In genomic region chr4:153950372-153950771, GRCm38 (mm10) we compare ENCODE assay signal across 29 mouse cellular contexts. TPM values are rescaled to one million over a fixed set of nuclear protein-coding genes. Genes with fewer than 3 reads are reported as not detected.
A peak's percentile ranks its signal among the peaks of the same experiment; 100 is the strongest.
DNase-seq lines count a peak whose midpoint lies in the region; ATAC-seq and TF ChIP-seq lines count a peak whose summit lies in the region.
"Had no signal": no experiment of that assay in that cellular context is flagged by ENCODE, and none has a peak within 500 bp of the region (broad histone marks: within the 10 kb centered on the region; RNA-seq: fewer than 3 reads in every experiment).

No protein-coding gene starts in this region.

- no peak for ATAC-seq in hindbrain, embryonic 14.5 days (ENCODE audit: low FRiP score)
- ATAC-seq in hindbrain, embryonic 11.5 days (ENCODE audit: low FRiP score), result no peak
- ATAC-seq: activated CD4-positive, CD25-positive, alpha-beta regulatory T cell, adult 4 months; forebrain, embryonic 15.5 days; intestine, postnatal 0 days had no signal

- no peak overlapping the region for H3K4me3 ChIP-seq in hindbrain, embryonic 14.5 days (replicated peaks; ENCODE audit: low read length)
- H3K4me3 ChIP-seq in hindbrain, embryonic 11.5 days (ENCODE audit: low read depth, low read length), result no peak overlapping the region
- peak overlapping the region; percentile 51 for H3K4me3 ChIP-seq in testis, adult 2 months (ENCODE audit: control insufficient read depth, low read depth, low read length)
- H3K4me3 ChIP-seq in CH12.LX (replicated peaks in 1 of 3; ENCODE audit: low read depth in 2 of 3, low read length in 2 of 3, poor library complexity in 1 of 3) (peak overlapping the region; percentile 53 to 89 (median 65)), myocyte (peak overlapping the region; percentile 31)
- H3K4me3 ChIP-seq: embryonic facial prominence, embryonic 10.5 days; embryonic facial prominence, embryonic 13.5 days; erythroblast, embryonic 14.5 days; forebrain, embryonic 12.5 days; forebrain, embryonic 15.5 days; heart, adult 2 months; heart, embryonic 10.5 days; heart, embryonic 13.5 days; hindbrain, embryonic 12.5 days had no signal

- 75% methylated on average over 2 of the region's 2 CpGs for WGBS in hindbrain, embryonic 14.5 days
- 75% methylated on average over 2 of the region's 2 CpGs for WGBS in hindbrain, embryonic 11.5 days

- no peak for TF ChIP-seq RAD21 in CH12.LX (IDR thresholded peaks at IDR 0.05; ENCODE audit: low read depth, low read length)

- no peak overlapping the region for H3ac ChIP-seq in myocyte (ENCODE audit: control insufficient read depth, insufficient read length)

- H3K36me3 ChIP-seq in hindbrain, embryonic 14.5 days (replicated peaks; ENCODE audit: control insufficient read depth, insufficient read depth), result no peaks in the 10 kb centered on the region
- no peaks in the 10 kb centered on the region for H3K36me3 ChIP-seq in hindbrain, embryonic 11.5 days (ENCODE audit: control insufficient read depth, insufficient read depth, low read length)
- H3K36me3 ChIP-seq in testis, adult 2 months (ENCODE audit: control insufficient read depth, insufficient read depth, low read length), result no peaks in the 10 kb centered on the region
- H3K36me3 ChIP-seq in CH12.LX (replicated peaks in 1 of 2; ENCODE audit: control insufficient read depth in 1 of 2, insufficient read depth in 1 of 2, low read length in 1 of 2) (peaks cover 3 to 44% of the 10 kb centered on the region in 2 experiments), myocyte (ENCODE audit: control insufficient read depth, insufficient read depth) (no peaks in the 10 kb centered on the region)
- H3K36me3 ChIP-seq: embryonic facial prominence, embryonic 10.5 days; embryonic facial prominence, embryonic 13.5 days; forebrain, embryonic 12.5 days; forebrain, embryonic 15.5 days; heart, embryonic 10.5 days; heart, embryonic 13.5 days; hindbrain, embryonic 12.5 days had no signal

- H3K4me2 ChIP-seq in hindbrain, embryonic 14.5 days (replicated peaks), result 0 out of 2 replicates have a peak overlapping the region, but pooled peaks have one; percentile 6
- H3K4me2 ChIP-seq in hindbrain, embryonic 11.5 days (replicated peaks; ENCODE audit: low read depth, low read length), result no peak overlapping the region
- H3K4me2 ChIP-seq in CH12.LX (ENCODE audit: insufficient read depth, low read depth, poor library complexity, severe bottlenecking) (peak overlapping the region; percentile 93), myocyte (ENCODE audit: low read depth) (peak overlapping the region; percentile 78)
- H3K4me2 ChIP-seq: embryonic facial prominence, embryonic 13.5 days; forebrain, embryonic 12.5 days; forebrain, embryonic 15.5 days; heart, embryonic 13.5 days; hindbrain, embryonic 12.5 days had no signal

- no peaks in the 10 kb centered on the region for H3K27me3 ChIP-seq in hindbrain, embryonic 14.5 days (ENCODE audit: control insufficient read depth, insufficient read depth, low read length)
- no peaks in the 10 kb centered on the region; the same call in 1 of the 2 replicates for H3K27me3 ChIP-seq in hindbrain, embryonic 11.5 days (ENCODE audit: control insufficient read depth, insufficient read depth, low read length)
- H3K27me3 ChIP-seq in testis, adult 2 months (ENCODE audit: control insufficient read depth, insufficient read depth, low read length), result no peaks in the 10 kb centered on the region
- H3K27me3 ChIP-seq in CH12.LX (replicated peaks) (no peaks in the 10 kb centered on the region), myocyte (ENCODE audit: control insufficient read depth, insufficient read depth, insufficient read length) (no peaks in the 10 kb centered on the region)

- H3K9me3 ChIP-seq in hindbrain, embryonic 14.5 days (ENCODE audit: control insufficient read depth, low read length), result no peaks in the 10 kb centered on the region
- H3K9me3 ChIP-seq in hindbrain, embryonic 11.5 days (ENCODE audit: control insufficient read depth, low read length), result no peaks in the 10 kb centered on the region
- no peaks in the 10 kb centered on the region for H3K9me3 ChIP-seq in CH12.LX (replicated peaks; ENCODE audit: low read length)
- H3K9me3 ChIP-seq: embryonic facial prominence, embryonic 10.5 days; embryonic facial prominence, embryonic 13.5 days; forebrain, embryonic 12.5 days; forebrain, embryonic 15.5 days; heart, embryonic 10.5 days; heart, embryonic 13.5 days; hindbrain, embryonic 12.5 days had no signal

- no peak overlapping the region for H3K9ac ChIP-seq in hindbrain, embryonic 14.5 days
- no peak overlapping the region for H3K9ac ChIP-seq in hindbrain, embryonic 11.5 days (ENCODE audit: low read depth, low read length)
- H3K9ac ChIP-seq in CH12.LX (ENCODE audit: insufficient read depth, low read depth), result peak overlapping the region; percentile 90
- H3K9ac ChIP-seq: embryonic facial prominence, embryonic 13.5 days; forebrain, embryonic 12.5 days; forebrain, embryonic 15.5 days; heart, embryonic 13.5 days; hindbrain, embryonic 12.5 days had no signal

- TF ChIP-seq POLR2A in testis, adult 2 months (IDR thresholded peaks at IDR 0.05; ENCODE audit: control insufficient read depth, low read depth, low read length), result no peak
- TF ChIP-seq POLR2A in CH12.LX (IDR thresholded peaks at IDR 0.05; ENCODE audit: low read depth, low read length) (peak; percentile 32), myocyte (IDR thresholded peaks at IDR 0.05; ENCODE audit: insufficient read length, low read depth) (no peak)

- H3K79me2 ChIP-seq in CH12.LX (replicated peaks; ENCODE audit: control insufficient read depth, extremely low read depth, insufficient read depth, poor library complexity, severe bottlenecking), result no peaks in the 10 kb centered on the region
- H3K79me2 ChIP-seq in myocyte (ENCODE audit: control insufficient read depth, insufficient read depth), result no peaks in the 10 kb centered on the region

- no peak for TF ChIP-seq EP300 in CH12.LX (IDR thresholded peaks at IDR 0.05; ENCODE audit: low read length)

- no peak overlapping the region for H3K27ac ChIP-seq in hindbrain, embryonic 14.5 days
- no peak overlapping the region for H3K27ac ChIP-seq in hindbrain, embryonic 11.5 days (ENCODE audit: low read depth, low read length)
- no peak overlapping the region for H3K27ac ChIP-seq in testis, adult 2 months (ENCODE audit: control insufficient read depth, insufficient read depth, low read depth, low read length)
- no peak overlapping the region for H3K27ac ChIP-seq in CH12.LX (ENCODE audit: insufficient read depth, low read depth)
- H3K27ac ChIP-seq: embryonic facial prominence, embryonic 10.5 days; embryonic facial prominence, embryonic 13.5 days; forebrain, embryonic 12.5 days; heart, adult 2 months; heart, embryonic 10.5 days; heart, embryonic 13.5 days had no signal

- H3K4me1 ChIP-seq in hindbrain, embryonic 14.5 days (replicated peaks; ENCODE audit: control insufficient read depth, insufficient read depth, low read length), result no peaks in the 10 kb centered on the region
- H3K4me1 ChIP-seq in hindbrain, embryonic 11.5 days (replicated peaks; ENCODE audit: control insufficient read depth, insufficient read depth, low read length), result 0 out of 2 replicates have a peak, but pooled peaks cover 2% of the 10 kb centered on the region
- H3K4me1 ChIP-seq in testis, adult 2 months (ENCODE audit: control insufficient read depth, insufficient read depth, low read length), result peaks cover 2% of the 10 kb centered on the region
- H3K4me1 ChIP-seq in CH12.LX (ENCODE audit: control insufficient read depth in 1 of 2, insufficient read depth in 2 of 2), result peaks cover 3 to 27% of the 10 kb centered on the region in 2 experiments; a peak in 3 of 4 replicates
- H3K4me1 ChIP-seq: forebrain, embryonic 15.5 days; heart, embryonic 10.5 days; heart, embryonic 13.5 days had no signal

- dilution Hi-C loops in CH12.LX (cut with MboI; ENCODE audit: extremely low pct_ligation_motif_present, extremely low pct_unique_long_range_greater_than_20kb, low sequenced_read_pairs), result no loop called here

- DNase-seq in hindbrain, embryonic 14.5 days (ENCODE audit: low spot score), result no peak
- no peak for DNase-seq in hindbrain, embryonic 11.5 days (ENCODE audit: low spot score)
- DNase-seq in testis, postnatal 14 days (ENCODE audit: low spot score), result no peak
- peak; percentile 28 for DNase-seq in CH12.LX (ENCODE audit: extremely low read depth)
- DNase-seq in frontal cortex, postnatal 14 days (ENCODE audit: low spot score in 2 of 2), result no peak
- DNase-seq in urinary bladder, postnatal 10 days (ENCODE audit: low spot score), result no peak
- DNase-seq: adrenal gland, postnatal 14 days; cerebellum, adult 11-12 months; cerebellum, adult 8-10 months; cerebellum, postnatal 10 days; cerebellum, postnatal 36 days; embryo, embryonic 11 days; gastrocnemius, postnatal 10 days; gastrocnemius, postnatal 36 days; heart, adult 2 months; heart, postnatal 14 days; heart, postnatal 4 days had no signal

- TF ChIP-seq CTCF in testis, adult 2 months (IDR thresholded peaks at IDR 0.05; ENCODE audit: control insufficient read depth, insufficient read depth, insufficient replicate concordance, low read depth, low read length), result no peak
- no peak for TF ChIP-seq CTCF in CH12.LX (conservative IDR thresholded peaks at IDR 0.05 in 1 of 2, IDR thresholded peaks at IDR 0.05 in 1 of 2; ENCODE audit: low read depth in 2 of 2, low read length in 2 of 2)

- in situ Hi-C loops in CH12.LX (cut with MboI; ENCODE audit: low pct_ligation_motif_present, low pct_unique_long_range_greater_than_20kb, low sequenced_read_pairs), result no loop called here

RNA-seq across cellular contexts. Expression of gene A430005L14Rik, which starts 6.7 kb away (rescaled TPM):
- 57.3 and 60.5 TPM in 2 replicates for polyA plus RNA-seq in hindbrain, embryonic 14.5 days (2014; fragmentation: Nextera tagmentation; extraction: Ambion mirVana)
- 112 and 115 TPM in 2 replicates for polyA plus RNA-seq in hindbrain, embryonic 11.5 days (2014; fragmentation: Nextera tagmentation; extraction: Ambion mirVana)
- polyA plus RNA-seq in testis, adult 2 months (2012; rRNA removed), result 76.8 and 87.1 TPM in 2 replicates
- total RNA-seq in CH12.LX (2012; rRNA removed), result 41.8 and 42.3 TPM in 2 replicates
- 46.5 and 48.9 TPM in 2 replicates for total RNA-seq in CH12.LX (2014; rRNA removed)
- polyA plus RNA-seq in CH12.LX (2012; ENCODE audit: insufficient read length, low read depth), result 26.2 and 26.8 TPM in 2 replicates
- 29.2 TPM for polyA plus RNA-seq in myocyte (2012; fragmentation: generic; extraction: Trizol)

RNA-seq across cellular contexts. Expression of gene Dffb, which starts 24.6 kb away (rescaled TPM):
- polyA plus RNA-seq in hindbrain, embryonic 14.5 days (2014; fragmentation: Nextera tagmentation; extraction: Ambion mirVana), result 8.0 and 10.0 TPM in 2 replicates
- 10.7 and 11.4 TPM in 2 replicates for polyA plus RNA-seq in hindbrain, embryonic 11.5 days (2014; fragmentation: Nextera tagmentation; extraction: Ambion mirVana)
- 4.6 and 4.7 TPM in 2 replicates for polyA plus RNA-seq in testis, adult 2 months (2012; rRNA removed)
- total RNA-seq in CH12.LX (2012; rRNA removed), result 12.6 and 16.2 TPM in 2 replicates
- 18.2 and 21.4 TPM in 2 replicates for total RNA-seq in CH12.LX (2014; rRNA removed)
- polyA plus RNA-seq in CH12.LX (2012; ENCODE audit: insufficient read length, low read depth), result 10.7 and 11.9 TPM in 2 replicates
- polyA plus RNA-seq in myocyte (2012; fragmentation: generic; extraction: Trizol), result 2.5 TPM

RNA-seq across cellular contexts. Expression of gene Cep104, which starts 24.6 kb away (rescaled TPM):
- 15.3 and 16.4 TPM in 2 replicates for polyA plus RNA-seq in hindbrain, embryonic 14.5 days (2014; fragmentation: Nextera tagmentation; extraction: Ambion mirVana)
- 16.8 and 19.7 TPM in 2 replicates for polyA plus RNA-seq in hindbrain, embryonic 11.5 days (2014; fragmentation: Nextera tagmentation; extraction: Ambion mirVana)
- 43.4 and 46.6 TPM in 2 replicates for polyA plus RNA-seq in testis, adult 2 months (2012; rRNA removed)
- total RNA-seq in CH12.LX (2012; rRNA removed) (7.0 and 8.7 TPM in 2 replicates), CH12.LX (2014; rRNA removed) (4.1 and 4.6 TPM in 2 replicates)
- polyA plus RNA-seq in CH12.LX (2012; ENCODE audit: insufficient read length, low read depth) (10.6 and 10.9 TPM in 2 replicates), myocyte (2012; fragmentation: generic; extraction: Trizol) (21.7 TPM)

Comparison
In these comparisons a context has a peak if more than half of its experiments do, and no peak if none do; other contexts are left out.
1. H3K4me3 ChIP-seq: peak in testis, adult 2 months (single experiment), CH12.LX (3 of 3) and myocyte (single experiment); none in hindbrain, embryonic 14.5 days (single experiment) and hindbrain, embryonic 11.5 days (single experiment).